Mouse (Mus musculus) limb, embryonic 11.5 days (tissue): Measurements from ENCODE around the gene Wdr24. TPM values are rescaled to one million over a fixed set of nuclear protein-coding genes. Genes with fewer than 3 reads are reported as not detected.
A peak's percentile ranks its signal among the peaks of the same experiment; 100 is the strongest.

Experiments used
- ATAC-seq: fragments of 200-750 bp; cut with Nextera tagmentation; 2 replicates; pipeline ENCODE4 v1.8.0; 2017; ENCODE audit warnings: low read depth; ENCODE audit not compliant: insufficient number of reproducible peaks, low FRiP score, low TSS enrichment
- DNase-seq: peaks from one replicate; pipeline ENCODE4 v3.0.0-alpha.2; 2015; ENCODE audit warnings: low spot score
- H3K27ac ChIP-seq: fragments of 300-500 bp; sonication (generic); replicated peaks from 2 replicates; pipeline ENCODE4 v1.5.1; 2014; ENCODE audit warnings: low read depth, mild to moderate bottlenecking, low read length
- H3K27me3 ChIP-seq: fragments of 300-500 bp; sonication (generic); 2 replicates; pipeline ENCODE4 v1.6.1; 2014; ENCODE audit warnings: mild to moderate bottlenecking, low read length, mixed read lengths; ENCODE audit not compliant: control insufficient read depth, insufficient read depth
- H3K36me3 ChIP-seq: fragments of 300-500 bp; sonication (generic); 2 replicates; pipeline ENCODE4 v1.6.1; 2014; ENCODE audit warnings: mild to moderate bottlenecking, low read length, moderate library complexity, mixed read lengths; ENCODE audit not compliant: control insufficient read depth, insufficient read depth
- H3K4me1 ChIP-seq: fragments of 300-500 bp; sonication (generic); 2 replicates; pipeline ENCODE4 v1.6.1; 2014; ENCODE audit warnings: low read length, mixed read lengths; ENCODE audit not compliant: control insufficient read depth, insufficient read depth
- H3K4me2 ChIP-seq: fragments of 300-500 bp; sonication (generic); 2 replicates; pipeline ENCODE4 v1.6.1; 2014; ENCODE audit warnings: low read depth, mild to moderate bottlenecking, moderate library complexity; ENCODE audit not compliant: severe bottlenecking
- H3K4me3 ChIP-seq: fragments of 300-500 bp; sonication (generic); 2 replicates; pipeline ENCODE4 v1.5.1; 2014; ENCODE audit warnings: low read depth, low read length
- H3K9ac ChIP-seq: fragments of 300-500 bp; sonication (generic); 2 replicates; pipeline ENCODE4 v1.6.1; 2014; ENCODE audit warnings: mild to moderate bottlenecking, low read length
- H3K9me3 ChIP-seq: fragments of 300-500 bp; sonication (generic); 2 replicates; pipeline ENCODE4 v1.6.1; 2016; ENCODE audit warnings: low read length; ENCODE audit not compliant: control insufficient read depth
- WGBS: fragments of 180-500 bp; shearing (Covaris S2); extraction: QIAGEN DNeasy Blood & Tissue Kit; methylation state at CpG from one replicate; pipeline ENCODE4 v1.1.7; 2014; 5-methylcytosine and 5-hydroxymethylcytosine counted together
- polyA plus RNA-seq: library from polyadenylated mRNA; unstranded; fragments of >200 nt; fragmentation: Nextera tagmentation; extraction: Ambion mirVana; gene quantifications from 2 replicates; pipeline ENCODE4 v1.2.1, GENCODE M21; 2014

Gene Wdr24
- polyA plus RNA-seq, 1 experiment from 2014 or later = 27.9 TPM

DNA sequence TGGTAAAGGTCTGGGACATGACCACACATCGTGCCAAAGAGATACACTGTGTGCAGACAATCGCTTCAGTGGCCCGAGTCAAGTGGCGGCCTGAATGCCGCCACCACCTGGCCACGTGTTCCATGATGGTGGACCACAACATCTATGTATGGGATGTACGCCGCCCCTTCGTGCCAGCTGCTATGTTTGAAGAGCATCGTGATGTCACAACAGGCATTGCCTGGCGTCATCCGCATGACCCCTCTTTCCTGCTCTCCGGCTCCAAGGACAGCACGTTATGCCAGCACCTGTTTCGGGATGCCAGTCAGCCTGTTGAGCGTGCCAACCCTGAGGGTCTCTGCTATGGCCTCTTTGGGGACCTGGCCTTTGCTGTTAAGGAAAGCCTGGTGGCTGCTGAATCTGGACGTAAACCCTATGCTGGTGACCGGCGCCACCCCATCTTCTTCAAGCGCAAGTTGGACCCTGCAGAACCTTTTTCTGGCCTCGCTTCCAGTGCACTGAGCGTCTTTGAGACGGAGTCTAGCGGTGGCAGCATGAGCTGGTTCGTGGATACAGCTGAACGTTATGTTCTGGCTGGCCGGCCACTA lies 2.6 kb downstream of the Wdr24 start:
- no peak overlapping the region for H3K4me3 ChIP-seq
- H3K4me1 ChIP-seq = peaks cover 23% of the 10 kb centered on the region
- no peaks in the 10 kb centered on the region for H3K9me3 ChIP-seq
- peaks cover 13% of the 10 kb centered on the region for H3K36me3 ChIP-seq
- DNase-seq (no peak), ATAC-seq (no peak)
- no peak overlapping the region for H3K4me2 ChIP-seq
- H3K27me3 ChIP-seq = no peaks in the 10 kb centered on the region
- H3K9ac ChIP-seq = no peak overlapping the region
- WGBS = 93% methylated on average over 27 of the region's 27 CpGs
- no peak overlapping the region for H3K27ac ChIP-seq

- no peak overlapping the region for H3K4me3 ChIP-seq
- no peak overlapping the region for H3K9ac ChIP-seq
- H3K27ac ChIP-seq = no peak overlapping the region
- no peaks in the 10 kb centered on the region for H3K9me3 ChIP-seq
- DNase-seq = no peak
- 92% methylated on average over 13 of the region's 13 CpGs for WGBS
- ATAC-seq = no peak
- peaks cover 17% of the 10 kb centered on the region for H3K36me3 ChIP-seq
- H3K4me1 ChIP-seq = peaks cover 32% of the 10 kb centered on the region
- no peak overlapping the region for H3K4me2 ChIP-seq
- H3K27me3 ChIP-seq = no peaks in the 10 kb centered on the region
Observed at GRCm38 (mm10) chr17:25827011-25827410, 3.6 kb downstream of the Wdr24 start.

DNA sequence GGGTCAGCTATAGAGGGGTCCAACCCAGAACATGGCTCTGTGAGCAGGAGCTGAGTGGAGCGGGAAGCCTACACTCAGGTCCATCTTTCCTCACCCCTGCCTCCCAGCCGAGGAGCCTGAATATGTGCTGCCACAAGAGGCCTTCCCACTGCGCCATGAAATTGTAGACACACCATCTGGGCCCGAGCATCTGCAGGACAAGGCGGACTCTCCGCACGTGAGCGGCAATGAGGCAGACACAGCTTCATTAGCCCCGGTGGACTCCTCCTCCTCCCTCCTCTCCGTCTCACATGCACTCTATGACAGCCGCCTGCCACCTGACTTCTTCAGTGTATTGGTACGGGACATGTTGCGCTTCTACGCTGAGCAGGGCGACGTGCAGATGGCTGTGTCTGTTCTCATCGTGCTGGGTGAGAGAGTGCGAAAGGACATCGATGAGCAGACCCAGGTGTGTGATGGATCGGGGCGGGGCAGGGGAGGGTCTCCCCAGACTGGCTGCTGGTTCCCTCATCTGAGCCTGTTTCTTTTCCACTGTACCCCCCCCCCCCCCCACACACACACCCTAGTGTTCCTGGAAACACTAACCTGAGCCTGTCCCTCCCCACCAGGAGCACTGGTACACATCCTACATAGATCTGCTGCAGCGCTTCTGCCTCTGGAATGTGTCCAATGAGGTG lies 4.3 kb downstream of the Wdr24 start:
- DNase-seq = no peak
- H3K4me2 ChIP-seq = no peak overlapping the region
- no peaks in the 10 kb centered on the region for H3K27me3 ChIP-seq
- no peak overlapping the region for H3K27ac ChIP-seq
- no peaks in the 10 kb centered on the region for H3K9me3 ChIP-seq
- WGBS = 93% methylated on average over 21 of the region's 22 CpGs
- no peak overlapping the region for H3K9ac ChIP-seq
- peak overlapping the region; percentile 48; the same call in 1 of the 2 replicates for H3K4me3 ChIP-seq
- H3K36me3 ChIP-seq = peaks cover 17% of the 10 kb centered on the region
- no peak for ATAC-seq
- H3K4me1 ChIP-seq = peaks cover 34% of the 10 kb centered on the region

DNA sequence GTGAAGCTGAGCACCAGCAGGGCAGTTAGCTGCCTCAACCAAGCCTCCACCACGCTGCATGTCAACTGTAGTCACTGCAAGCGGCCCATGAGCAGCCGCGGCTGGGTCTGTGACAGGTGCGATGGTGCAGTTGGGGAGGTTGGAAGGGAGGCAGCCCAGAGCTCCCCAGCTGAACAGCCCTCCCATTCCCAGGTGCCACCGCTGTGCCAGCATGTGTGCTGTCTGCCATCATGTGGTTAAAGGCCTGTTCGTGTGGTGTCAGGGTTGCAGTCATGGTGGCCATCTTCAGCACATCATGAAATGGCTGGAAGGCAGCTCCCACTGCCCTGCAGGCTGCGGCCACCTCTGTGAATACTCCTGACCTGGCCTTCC lies 4.8 kb downstream of the Wdr24 start:
- WGBS = 86% methylated on average over 8 of the region's 8 CpGs
- Histone ChIP-seq H3K36me3 (peaks cover 17% of the 10 kb centered on the region), H3K4me1 (peaks cover 34% of the 10 kb centered on the region), H3K27ac (0 out of 2 replicates have a peak overlapping the region, but pooled peaks have one; percentile 18), H3K27me3 (no peaks in the 10 kb centered on the region), H3K9ac (peak overlapping the region; percentile 71; the same call in 1 of the 2 replicates), H3K9me3 (no peaks in the 10 kb centered on the region), H3K4me3 (peak overlapping the region; percentile 48), H3K4me2 (peak overlapping the region; percentile 85)
- ATAC-seq (no peak), DNase-seq (no peak)

DNA sequence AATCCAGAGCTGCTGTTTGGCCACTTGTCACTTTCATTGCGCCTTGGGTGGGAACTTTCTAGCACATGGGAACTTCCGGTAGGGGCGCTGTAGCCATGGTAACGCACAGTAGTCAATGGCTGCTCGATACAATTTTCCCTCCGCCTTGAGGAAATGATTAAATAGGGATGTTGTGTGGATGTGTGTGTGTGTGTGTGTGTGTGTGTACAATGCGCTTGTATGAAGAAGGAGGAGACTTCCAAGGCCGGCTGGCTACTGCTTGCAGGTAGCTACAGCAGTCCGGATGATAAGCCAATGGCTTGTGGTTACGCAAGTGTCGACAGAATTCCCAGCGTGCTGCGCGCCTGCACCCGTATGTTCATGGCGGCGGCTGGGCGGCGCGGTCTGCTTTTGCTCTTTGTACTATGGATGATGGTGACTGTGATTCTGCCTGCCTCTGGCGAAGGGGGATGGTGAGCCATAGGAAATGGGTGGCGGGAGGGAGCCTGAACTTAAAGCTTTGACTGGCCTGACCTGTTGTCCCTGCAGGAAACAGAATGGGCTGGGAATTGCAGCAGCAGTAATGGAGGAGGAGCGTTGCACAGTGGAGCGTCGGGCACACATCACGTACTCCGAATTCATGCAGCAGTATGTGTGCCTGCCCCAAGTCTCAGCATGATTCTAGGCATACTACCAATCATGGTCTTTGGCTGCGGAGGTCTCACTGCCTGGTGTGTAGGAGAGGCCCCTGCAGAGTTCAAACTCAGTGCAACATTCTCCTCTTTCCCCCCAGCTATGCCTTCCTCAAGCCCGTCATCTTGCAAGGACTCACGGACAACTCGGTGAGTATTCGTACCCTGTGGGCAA lies 5.5 kb downstream of the Wdr24 start, which contains the start of gene Jmjd8:
Gene Jmjd8, plus strand, starts transcription at position 156 of the 846 bp plus-strand sequence.
- 1% methylated on average over 32 of the region's 32 CpGs for WGBS
- peak within 1 kb of the TSS; percentile 48 for H3K4me3 ChIP-seq
- no peaks in the 10 kb centered on the region for H3K27me3 ChIP-seq
- no peaks in the 10 kb centered on the region for H3K9me3 ChIP-seq
- H3K36me3 ChIP-seq = peaks cover 17% of the 10 kb centered on the region
- peak within 1 kb of the TSS; percentile 85 for H3K4me2 ChIP-seq
- peak; percentile 27; the same call in 1 of the 2 replicates for ATAC-seq
- H3K9ac ChIP-seq = peak within 1 kb of the TSS; percentile 71
- H3K27ac ChIP-seq = peak within 1 kb of the TSS; percentile 63
- H3K4me1 ChIP-seq = peaks cover 36% of the 10 kb centered on the region
- DNase-seq = peak; percentile 86

DNA sequence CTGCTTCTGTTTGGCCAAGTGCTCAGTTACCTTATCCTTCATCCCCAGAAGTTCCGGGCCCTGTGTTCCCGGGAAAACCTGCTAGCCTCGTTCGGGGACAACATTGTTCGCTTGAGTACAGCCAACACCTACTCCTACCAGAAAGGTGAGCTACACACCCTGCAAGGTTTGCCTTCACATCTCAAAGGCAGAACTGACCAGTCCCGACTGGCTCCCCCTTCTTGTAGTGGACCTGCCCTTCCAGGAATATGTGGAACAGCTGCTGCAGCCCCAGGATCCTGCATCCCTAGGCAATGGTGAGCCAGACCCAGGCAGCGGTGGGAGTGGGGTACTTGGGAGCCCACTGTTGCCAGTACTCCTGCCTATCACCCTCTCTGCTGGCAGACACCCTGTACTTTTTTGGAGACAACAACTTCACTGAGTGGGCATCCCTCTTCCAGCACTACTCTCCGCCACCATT lies 6.2 kb downstream of the Wdr24 start:
- WGBS = 50% methylated on average over 8 of the region's 8 CpGs
- Histone ChIP-seq H3K27me3 (no peaks in the 10 kb centered on the region), H3K9me3 (no peaks in the 10 kb centered on the region), H3K4me2 (peak overlapping the region; percentile 85), H3K36me3 (peaks cover 17% of the 10 kb centered on the region), H3K27ac (peak overlapping the region; percentile 63), H3K9ac (peak overlapping the region; percentile 71), H3K4me3 (peak overlapping the region; percentile 48), H3K4me1 (peaks cover 37% of the 10 kb centered on the region)
- ATAC-seq (no peak), DNase-seq (peak; percentile 42)

DNA sequence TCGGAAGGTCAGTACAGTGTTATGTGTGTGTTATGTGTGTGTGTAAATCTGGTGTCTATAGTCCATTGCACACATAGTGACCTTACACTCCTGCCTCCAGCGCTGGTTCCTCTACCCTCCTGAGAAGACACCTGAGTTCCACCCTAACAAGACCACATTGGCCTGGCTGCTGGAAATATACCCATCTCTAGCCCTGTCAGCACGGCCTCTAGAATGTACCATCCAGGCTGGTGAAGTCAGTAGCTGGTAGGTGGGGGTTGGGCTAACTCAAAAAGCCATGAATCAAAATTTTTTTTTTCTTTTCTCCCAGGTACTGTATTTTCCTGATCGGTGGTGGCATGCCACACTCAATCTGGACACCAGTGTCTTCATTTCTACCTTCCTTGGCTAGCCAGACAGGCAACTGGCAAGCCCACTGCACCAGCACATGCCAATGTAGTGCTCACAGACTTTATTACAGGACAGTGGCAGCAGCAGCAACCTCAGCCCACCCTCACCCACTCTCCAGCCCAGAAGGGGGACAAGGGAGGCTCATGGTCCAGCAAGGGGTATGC lies 6.8 kb downstream of the Wdr24 start:
- H3K4me2 ChIP-seq = peak overlapping the region; percentile 85
- H3K36me3 ChIP-seq = peaks cover 21% of the 10 kb centered on the region
- H3K4me1 ChIP-seq = peaks cover 34% of the 10 kb centered on the region
- H3K9me3 ChIP-seq = no peaks in the 10 kb centered on the region
- H3K27me3 ChIP-seq = no peaks in the 10 kb centered on the region
- 89% methylated on average over 4 of the region's 4 CpGs for WGBS
- H3K9ac ChIP-seq = no peak overlapping the region
- H3K27ac ChIP-seq = no peak overlapping the region
- no peak for ATAC-seq
- peak overlapping the region; percentile 7; the same call in 1 of the 2 replicates for H3K4me3 ChIP-seq
- DNase-seq = no peak
